Mouse (Mus musculus) lung, adult 2 months (tissue): ENCODE measurements around the gene 4930469K13Rik. TPM values are rescaled to one million over a fixed set of nuclear protein-coding genes. Genes with fewer than 3 reads are reported as not detected.
A peak's percentile ranks its signal among the peaks of the same experiment; 100 is the strongest.

ENCODE experiments used
- DNase-seq: peaks from one replicate; pipeline ENCODE4 v3.0.0; 2022
- H3K4me1 ChIP-seq: fragments of 200-500 bp; 2 replicates; pipeline ENCODE4 v1.6.1; 2011; ENCODE audit warnings: low read length; ENCODE audit not compliant: control insufficient read depth, insufficient read depth
- H3K4me3 ChIP-seq: fragments of 200-500 bp; replicated peaks from 2 replicates; pipeline ENCODE3; 2011; ENCODE audit warnings: low read depth, mild to moderate bottlenecking, control low read depth, low read length; ENCODE audit errors: extremely low read depth
- CTCF ChIP-seq: fragments of 200-500 bp; IDR thresholded peaks from 2 replicates; pipeline ENCODE4 v1.5.1; 2011; ENCODE audit warnings: mild to moderate bottlenecking, low read length, control low read depth; ENCODE audit not compliant: insufficient read depth
- POLR2A ChIP-seq: fragments of 200-500 bp; IDR thresholded peaks from 2 replicates; pipeline ENCODE4 v1.6.1; 2011; ENCODE audit warnings: low read depth, mild to moderate bottlenecking, control low read depth, low read length, borderline replicate concordance; ENCODE audit errors: extremely low read depth
- WGBS: fragments of 180-500 bp; shearing (Covaris S2); methylation state at CpG from one replicate; pipeline ENCODE4 v1.1.7; 2018; 5-methylcytosine and 5-hydroxymethylcytosine counted together
- polyA plus RNA-seq: library from polyadenylated mRNA; depleted of rRNA; stranded (reverse); fragments of >200 nt; gene quantifications from 2 replicates; pipeline ENCODE4 v1.2.3, GENCODE M21; 2012

4930469K13Rik gene
- polyA plus RNA-seq, 1 experiment: not detected

DNA sequence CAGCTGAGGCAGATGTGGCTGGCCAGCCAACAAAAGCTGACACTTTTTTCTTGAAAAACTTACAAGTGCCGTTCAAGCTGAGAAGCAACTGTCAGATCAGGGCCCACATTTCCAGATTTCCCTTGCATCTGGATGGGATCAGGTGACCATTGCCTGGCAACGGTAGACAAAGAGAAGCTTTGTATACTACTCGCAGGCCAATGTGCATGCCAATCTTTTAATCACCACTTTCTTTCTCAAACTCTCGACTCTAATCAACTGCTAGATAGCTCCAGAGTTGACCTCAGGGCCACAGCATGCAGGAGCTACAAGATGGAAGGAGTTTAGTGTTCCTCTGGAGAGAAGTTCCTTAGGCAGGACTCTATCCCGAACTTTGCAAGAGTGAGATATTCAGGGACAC lies 147.2 kb downstream of the 4930469K13Rik start:
- no peaks in the 10 kb centered on the region for H3K4me1 ChIP-seq
- H3K4me3 ChIP-seq: no peak overlapping the region
- no peak for DNase-seq
- 57% methylated on average over 5 of the region's 5 CpGs for WGBS
- TF ChIP-seq POLR2A (no peak), CTCF (no peak)

DNA sequence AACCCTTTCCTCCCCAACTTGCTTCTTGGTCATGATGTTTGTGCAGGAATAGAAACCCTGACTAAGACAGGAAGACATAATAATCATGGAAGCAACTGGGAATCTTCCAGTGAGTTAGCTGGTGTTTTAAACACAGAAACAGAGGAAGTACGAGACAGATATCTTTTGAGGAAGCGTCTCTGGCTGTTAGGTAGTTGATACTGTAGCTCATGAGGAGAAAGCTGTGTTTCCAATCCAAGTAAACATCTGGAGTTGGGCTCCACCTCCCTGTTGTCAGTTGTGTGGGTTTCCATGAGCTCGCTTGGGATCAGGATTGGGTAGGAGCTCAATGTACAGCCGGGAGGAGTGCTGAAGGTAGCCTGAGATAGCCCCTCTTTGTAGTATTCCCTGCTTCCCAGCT lies 151.9 kb downstream of the 4930469K13Rik start:
- no peak for DNase-seq
- 56% methylated on average over 4 of the region's 4 CpGs for WGBS
- H3K4me3 ChIP-seq: no peak overlapping the region
- no peaks in the 10 kb centered on the region for H3K4me1 ChIP-seq
- TF ChIP-seq POLR2A (no peak), CTCF (no peak)

DNA sequence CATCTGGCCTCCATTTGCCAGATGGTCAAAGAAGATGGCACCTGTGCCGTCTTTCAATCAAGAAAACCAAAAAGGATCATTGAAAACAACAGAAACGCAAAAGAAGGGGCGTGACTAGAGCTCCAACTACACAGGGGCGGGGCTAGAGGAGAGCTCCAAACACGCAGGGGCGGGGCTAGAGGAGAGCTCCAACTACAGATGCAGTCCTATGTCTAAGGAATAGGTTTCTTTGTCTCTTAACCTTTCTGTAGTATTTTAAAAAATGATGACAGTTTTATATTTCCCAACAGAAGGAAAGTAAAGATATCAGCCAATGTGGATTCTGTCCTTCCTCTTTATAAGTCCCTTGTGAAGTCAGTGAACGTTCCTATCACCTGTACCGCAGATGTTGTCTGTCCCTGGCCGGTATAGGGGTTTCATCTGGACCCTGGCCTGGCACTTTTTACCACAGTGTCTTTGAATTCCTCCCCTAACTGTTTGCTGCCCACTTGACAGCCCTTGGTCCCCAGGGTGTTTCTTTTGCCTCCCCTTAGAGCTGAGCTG lies 153.5 kb downstream of the 4930469K13Rik start:
- Histone ChIP-seq H3K4me1 (no peaks in the 10 kb centered on the region), H3K4me3 (no peak overlapping the region)
- TF ChIP-seq POLR2A: no peak
- WGBS: 85% methylated on average over 9 of the region's 9 CpGs
- no peak for DNase-seq

DNA sequence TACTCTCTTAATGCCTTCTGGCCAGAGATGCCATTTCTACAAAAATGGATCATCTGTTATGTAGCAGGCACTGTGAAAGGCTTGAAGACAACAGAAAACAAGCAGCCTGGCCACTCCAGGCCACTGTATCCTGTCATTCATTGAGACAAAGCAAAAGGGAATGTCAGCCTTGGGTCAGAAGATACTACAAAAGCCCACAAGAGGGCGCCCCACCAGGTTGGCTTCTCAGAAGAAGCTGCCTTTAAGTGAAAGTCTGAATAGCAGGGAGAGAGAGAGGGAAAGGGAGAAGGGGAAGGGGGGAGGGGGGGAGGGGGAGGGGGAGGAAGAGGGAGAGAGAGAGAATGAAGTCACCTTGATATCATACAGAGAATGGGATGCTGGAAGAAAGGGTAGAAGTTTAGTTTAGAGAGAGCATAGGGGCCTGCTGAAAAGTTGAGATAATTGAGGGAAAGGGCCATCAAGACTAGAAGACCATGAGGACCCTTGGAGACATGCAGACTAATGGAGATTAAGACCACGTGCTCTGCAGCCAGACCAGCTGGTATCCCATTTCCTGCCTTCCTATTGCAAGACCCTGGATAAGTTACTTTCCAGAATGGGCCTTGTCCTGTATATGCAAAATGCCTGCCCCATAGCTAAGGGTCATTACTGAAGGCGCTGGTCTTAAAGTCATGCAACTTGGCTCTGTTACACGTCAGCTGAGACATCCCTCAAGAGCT lies 154.1 kb downstream of the 4930469K13Rik start:
- TF ChIP-seq CTCF: peak; percentile 19; the same call in 1 of the 2 replicates
- TF ChIP-seq POLR2A: no peak
- WGBS: 62% methylated on average over 4 of the region's 4 CpGs
- no peak for DNase-seq
- Histone ChIP-seq H3K4me3 (no peak overlapping the region), H3K4me1 (no peaks in the 10 kb centered on the region)

DNA sequence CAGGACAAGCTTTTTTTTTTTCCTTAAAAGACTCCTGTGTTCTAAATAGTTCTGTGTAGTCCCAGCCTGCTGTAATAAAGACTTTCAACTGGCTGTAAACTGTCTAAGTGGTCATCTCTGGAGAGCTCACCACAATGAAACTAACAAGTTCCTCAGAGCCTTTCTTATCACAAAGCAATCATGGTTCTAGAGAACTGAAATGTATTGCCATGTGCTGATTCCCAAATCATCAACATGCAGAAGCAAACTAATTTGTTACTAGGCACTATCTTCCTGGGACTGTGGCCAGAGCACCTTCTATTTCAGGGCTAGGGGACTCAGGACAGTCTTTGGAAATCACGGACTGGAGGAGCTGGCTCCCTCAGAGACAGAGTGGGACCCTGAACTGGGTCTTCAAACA lies 154.8 kb downstream of the 4930469K13Rik start:
- no peak overlapping the region for H3K4me3 ChIP-seq
- TF ChIP-seq POLR2A (no peak), CTCF (no peak)
- H3K4me1 ChIP-seq: no peaks in the 10 kb centered on the region
- 80% methylated on average over 1 of the region's 1 CpGs for WGBS
- DNase-seq: no peak

DNA sequence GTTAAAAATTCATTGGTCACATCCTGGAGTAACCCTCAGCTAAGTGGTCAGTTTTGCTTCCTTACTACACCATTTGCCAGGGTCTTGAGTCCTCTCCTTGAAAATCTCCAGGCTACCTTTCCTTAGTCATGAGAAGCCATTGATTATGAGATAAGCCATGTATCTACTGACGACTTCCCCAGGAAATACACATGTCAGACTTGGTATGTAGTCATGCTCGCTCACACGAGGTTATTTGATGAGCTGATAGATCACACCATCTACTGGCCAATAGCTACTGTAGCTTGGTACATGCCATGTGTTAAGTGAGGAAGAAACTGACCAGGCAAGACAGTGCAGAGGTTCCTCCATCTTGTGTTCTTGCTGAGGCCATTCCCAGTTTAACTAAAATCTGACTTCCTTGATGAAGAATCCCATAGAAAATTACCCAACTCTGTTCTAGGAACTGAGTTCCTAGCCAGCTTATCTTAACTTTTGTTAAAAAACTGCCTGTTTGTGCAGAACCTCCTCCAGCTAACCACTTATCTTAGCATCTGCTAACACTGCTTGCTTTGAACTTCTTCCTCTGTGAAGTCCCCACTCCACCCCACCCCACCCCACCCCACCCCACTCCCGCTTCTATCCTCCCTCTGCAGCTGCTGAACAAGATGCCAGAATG lies 158.8 kb downstream of the 4930469K13Rik start:
- 43% methylated on average over 4 of the region's 4 CpGs for whole genome bisulfite sequencing
- no peak for DNase-seq
- Histone ChIP-seq H3K4me3 (no peak overlapping the region), H3K4me1 (no peaks in the 10 kb centered on the region)
- TF ChIP-seq POLR2A: no peak
- no peak for TF ChIP-seq CTCF

DNA sequence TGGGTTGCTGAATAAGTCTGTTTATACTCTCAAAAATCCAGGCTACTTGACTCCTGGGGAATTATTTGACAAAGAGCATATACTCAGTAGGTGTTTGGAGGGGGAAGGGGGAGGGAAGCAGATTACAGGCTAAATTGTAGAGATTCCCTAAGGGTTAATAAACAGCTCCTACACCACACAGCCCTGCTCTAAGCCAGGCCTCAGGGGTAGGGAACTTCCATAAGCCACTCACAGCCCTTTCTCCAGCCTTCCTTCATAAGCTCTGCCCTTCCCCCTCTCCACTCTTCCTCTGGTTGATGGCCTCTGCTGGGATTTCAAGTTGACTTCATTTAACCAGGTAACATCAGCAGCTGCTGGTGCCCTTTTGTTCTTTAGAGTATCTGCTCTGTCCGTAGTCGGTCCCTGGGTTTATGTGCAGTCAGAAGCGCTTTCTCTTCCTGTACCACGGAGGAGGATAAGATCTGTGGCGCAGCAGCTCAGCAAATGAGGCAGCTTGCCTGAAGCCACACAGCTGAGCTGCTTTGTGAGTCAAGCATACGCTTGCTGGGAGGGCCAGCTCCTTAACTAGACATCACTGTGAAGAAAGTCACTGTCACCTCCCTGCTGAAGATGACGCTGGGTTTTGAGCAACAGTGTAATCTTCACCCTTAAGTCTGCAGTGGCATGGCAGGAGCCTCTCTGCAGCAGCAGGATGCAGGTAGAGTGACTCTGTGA lies 159.6 kb downstream of the 4930469K13Rik start:
- H3K4me1 ChIP-seq: no peaks in the 10 kb centered on the region
- DNase-seq: no peak
- H3K4me3 ChIP-seq: no peak overlapping the region
- TF ChIP-seq POLR2A: no peak
- no peak for TF ChIP-seq CTCF
- WGBS: 57% methylated on average over 7 of the region's 7 CpGs

DNA sequence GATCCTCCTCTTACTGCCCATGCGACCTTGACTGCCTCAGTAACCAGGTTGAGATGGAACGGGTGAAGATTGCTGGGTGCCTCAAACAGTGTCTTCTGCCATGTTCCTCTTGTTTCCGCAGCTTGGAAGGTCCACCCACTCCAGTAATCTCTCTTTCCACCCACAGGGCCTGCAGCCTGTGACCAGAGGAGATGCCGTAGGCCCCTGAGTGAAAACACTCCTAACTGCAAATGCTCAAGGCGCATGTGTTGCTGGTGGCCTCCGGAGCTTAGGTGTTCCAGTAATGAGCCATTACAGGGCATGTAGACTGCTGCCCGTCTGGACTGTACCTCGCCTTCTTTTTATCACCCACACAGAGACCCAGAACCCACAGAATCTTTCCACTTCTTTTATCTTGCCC lies 160.7 kb downstream of the 4930469K13Rik start:
- 83% methylated on average over 8 of the region's 8 CpGs for WGBS
- TF ChIP-seq CTCF: no peak
- no peak for TF ChIP-seq POLR2A
- DNase-seq: no peak
- Histone ChIP-seq H3K4me3 (no peak overlapping the region), H3K4me1 (no peaks in the 10 kb centered on the region)

DNA sequence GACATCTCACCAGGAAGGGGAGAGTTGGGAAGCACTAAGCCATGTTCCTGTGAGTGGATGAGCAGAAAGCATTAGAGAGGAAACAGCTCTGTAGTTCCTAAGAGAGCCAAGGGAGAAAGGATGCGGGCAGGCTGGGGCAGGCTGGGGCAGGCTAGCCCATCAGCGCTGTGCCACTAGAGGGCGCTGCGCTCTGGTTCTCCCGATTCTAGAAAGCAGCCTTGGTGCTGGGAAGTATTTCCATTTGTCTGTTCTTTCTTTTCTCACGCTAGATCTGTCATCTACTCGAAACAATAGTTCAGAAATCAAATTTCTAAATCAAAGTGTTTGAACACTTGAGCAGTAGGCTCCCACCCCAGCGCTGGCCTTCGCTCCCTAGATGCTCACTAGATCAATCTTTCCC lies 164.1 kb downstream of the 4930469K13Rik start:
- DNase-seq: no peak
- no peak overlapping the region for H3K4me3 ChIP-seq
- WGBS: 70% methylated on average over 9 of the region's 9 CpGs
- H3K4me1 ChIP-seq: peaks cover 3% of the 10 kb centered on the region; the same call in 1 of the 2 replicates
- TF ChIP-seq POLR2A: no peak
- TF ChIP-seq CTCF: no peak
